Mouse (Mus musculus): Measurements from ENCODE around the gene Slc22a13.

Gene Slc22a13

GRCm38 (mm10) chr9:119199151-119199861 lies 9.6 kb downstream of the Slc22a13 start:
- no peak for DNase-seq (ENCODE audit: low spot score in 2 of 2)

- DNase-seq (ENCODE audit: low spot score in 2 of 2), result peak; percentile 8 to 41
Measured at GRCm38 (mm10) chr9:119192202-119192990, 16.5 kb downstream of the Slc22a13 start.

DNA sequence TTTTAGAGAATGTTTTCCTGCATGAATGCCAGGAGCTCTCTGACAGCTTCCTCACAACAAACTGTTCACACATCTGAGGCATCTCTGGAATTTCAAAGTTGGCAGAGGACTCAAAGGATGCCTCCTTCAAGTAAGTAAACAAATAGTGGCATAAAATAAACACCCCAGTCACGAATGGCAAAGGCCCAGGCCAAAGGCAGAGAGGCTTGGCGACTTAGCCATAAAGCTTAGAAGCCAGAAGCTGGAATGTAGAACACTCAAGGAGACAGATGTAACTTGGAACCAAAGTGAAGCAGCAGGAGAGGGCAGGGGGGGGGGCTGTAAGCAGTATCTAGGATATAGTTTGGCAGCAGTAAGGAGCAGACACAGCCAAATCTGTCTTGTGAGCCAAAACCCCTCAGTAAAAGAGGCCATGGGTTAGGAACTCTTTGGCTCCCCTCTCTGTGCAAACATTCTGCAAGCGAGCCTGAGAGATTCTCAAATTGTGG lies 27.6 kb downstream of the Slc22a13 start:
- DNase-seq (ENCODE audit: low spot score in 2 of 2), result no peak

- DNase-seq (ENCODE audit: low spot score in 2 of 2), result no peak
Measured at GRCm38 (mm10) chr9:119179292-119179691, 29.6 kb downstream of the Slc22a13 start.

GRCm38 (mm10) chr9:119167608-119168007 lies 41.3 kb downstream of the Slc22a13 start:
- DNase-seq (ENCODE audit: low spot score in 2 of 2), result no peak

DNA sequence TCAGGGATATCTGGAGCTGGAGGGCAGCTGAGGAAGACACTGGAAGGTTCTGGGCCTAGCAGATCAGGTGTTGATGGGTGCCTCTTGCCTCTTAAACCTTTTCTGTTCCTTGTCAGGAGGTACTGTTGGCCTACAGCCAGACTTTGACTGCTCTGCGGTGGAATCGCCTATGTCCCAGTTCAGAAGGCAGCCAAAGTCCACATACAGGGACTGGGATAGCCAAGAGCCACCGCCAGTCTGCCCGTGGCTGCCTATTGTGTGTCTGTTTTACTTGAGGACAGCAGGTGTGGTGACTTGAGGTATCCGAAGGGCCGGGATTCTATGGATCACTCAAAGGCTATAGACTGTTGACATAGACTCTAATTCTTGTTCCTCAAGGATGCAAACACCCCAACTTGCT lies 43.4 kb downstream of the Slc22a13 start:
- no peak for DNase-seq (ENCODE audit: low spot score in 2 of 2)

DNA sequence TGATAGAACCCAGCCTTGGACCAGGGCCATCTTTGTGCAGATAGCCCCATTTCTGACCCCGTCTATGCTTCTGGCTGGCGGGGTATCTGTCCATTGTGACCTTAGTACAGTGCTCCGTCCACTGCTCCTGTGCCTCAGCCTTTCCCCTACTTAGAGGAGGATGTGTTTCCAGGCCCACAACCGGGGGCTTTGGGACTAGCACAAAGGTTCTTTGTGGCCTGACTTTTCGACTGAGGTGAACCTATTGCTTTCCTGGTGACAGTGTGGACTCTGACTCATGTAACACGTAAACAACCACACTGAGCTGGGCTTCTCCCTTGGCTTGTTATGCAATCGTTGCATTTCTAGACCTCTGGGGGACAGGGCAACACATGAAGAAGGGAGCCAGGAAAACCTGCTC lies 44.2 kb downstream of the Slc22a13 start:
- DNase-seq (ENCODE audit: low spot score in 2 of 2), result no peak

DNA sequence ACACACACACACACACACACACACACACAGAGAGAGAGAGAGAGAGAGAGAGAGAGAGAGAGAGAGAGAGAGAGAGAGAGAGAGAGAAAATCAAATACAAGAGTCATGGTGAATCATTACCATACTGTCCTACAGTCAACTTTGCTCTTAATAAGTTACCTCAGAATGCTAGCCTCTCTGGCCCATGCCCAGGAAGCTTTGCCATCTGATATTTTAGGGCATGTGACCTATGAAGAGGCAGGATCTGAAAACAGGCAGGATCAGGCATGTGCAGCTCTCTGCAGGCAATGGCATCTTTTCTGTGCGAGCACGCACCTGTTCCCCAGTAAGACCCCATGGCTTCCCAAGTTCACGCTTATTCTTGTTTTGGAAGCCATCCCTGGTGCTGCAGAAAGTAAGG lies 48.2 kb downstream of the Slc22a13 start:
- DNase-seq (ENCODE audit: low spot score in 2 of 2), result no peak

DNA sequence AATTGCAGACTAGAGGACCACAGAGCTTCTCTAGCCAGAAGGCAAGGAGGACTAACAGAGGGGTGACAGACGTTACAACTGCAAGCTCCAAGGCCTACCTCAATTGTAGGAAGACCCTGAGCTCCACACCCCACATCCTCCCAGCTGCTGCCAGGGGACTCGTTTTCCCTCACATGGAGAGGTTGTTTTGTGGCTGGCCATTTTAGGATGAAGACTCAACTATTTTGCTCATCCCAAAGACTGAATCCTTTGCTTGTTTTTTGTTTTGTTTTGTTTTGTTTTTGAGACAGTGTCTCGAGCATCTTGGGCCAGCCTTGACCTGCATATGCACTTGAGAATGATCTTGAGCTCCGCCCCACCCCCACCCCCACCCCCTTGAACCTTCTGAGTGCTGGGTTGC lies 50.0 kb downstream of the Slc22a13 start, which contains the start of gene Gm47289:
Gene Gm47289 (plus strand): TSS at position 301 of the 400 bp plus-strand sequence.
- no peak for DNase-seq (ENCODE audit: low spot score in 2 of 2)

DNA sequence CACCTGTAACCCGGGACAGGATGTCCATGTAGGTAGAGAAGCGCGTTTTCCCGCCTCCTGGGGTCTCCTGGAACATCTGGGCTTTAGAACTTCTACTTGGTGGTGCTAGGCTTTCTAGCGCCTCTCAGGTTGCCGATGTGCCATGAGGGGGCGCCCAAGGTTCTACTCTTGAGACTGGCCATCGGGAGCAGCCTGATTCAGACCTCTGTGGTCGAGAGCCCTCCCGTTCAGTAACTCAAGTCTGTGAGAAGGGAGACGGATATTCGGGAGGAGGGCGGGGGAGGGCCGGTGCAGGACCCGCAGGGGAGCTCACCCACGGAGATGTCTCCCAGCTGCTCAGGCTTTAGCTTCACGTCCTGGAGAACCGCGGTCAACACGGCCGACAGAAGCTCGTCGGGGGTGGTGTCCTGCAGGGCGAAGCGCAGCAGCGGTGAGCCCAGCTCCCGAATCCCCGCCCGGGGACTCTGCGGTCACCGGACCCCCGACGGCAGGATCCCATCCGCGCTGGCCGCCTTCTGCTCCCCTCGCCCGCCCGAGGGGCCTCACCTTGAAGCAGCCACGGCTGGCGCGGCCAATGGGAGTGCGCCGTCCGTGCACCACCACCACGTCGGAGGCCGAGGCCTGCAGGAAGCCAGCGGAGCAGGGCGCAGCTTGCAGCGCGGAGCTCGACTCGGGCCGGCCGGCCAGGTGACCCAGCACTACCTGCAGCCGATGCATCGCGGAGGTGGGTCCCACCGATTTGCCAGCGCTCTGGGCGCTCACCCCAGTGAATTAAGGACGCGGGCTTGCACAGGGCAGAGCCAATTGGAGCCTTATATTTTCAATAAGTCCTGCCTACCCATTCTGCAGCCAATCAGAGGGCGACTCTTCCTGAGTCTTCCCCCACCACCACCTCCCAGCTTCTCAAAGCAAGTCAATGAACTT lies 52.4 kb downstream of the Slc22a13 start, which contains the start of gene Acaa1b:
Gene Acaa1b (minus strand): TSS at position 816 of the 924 bp plus-strand sequence.
- peak; percentile 28 to 73 for DNase-seq (ENCODE audit: low spot score in 2 of 2)

- no peak for DNase-seq (ENCODE audit: low spot score in 2 of 2)
Measured at GRCm38 (mm10) chr9:119155826-119156225, 53.1 kb downstream of the Slc22a13 start.

DNA sequence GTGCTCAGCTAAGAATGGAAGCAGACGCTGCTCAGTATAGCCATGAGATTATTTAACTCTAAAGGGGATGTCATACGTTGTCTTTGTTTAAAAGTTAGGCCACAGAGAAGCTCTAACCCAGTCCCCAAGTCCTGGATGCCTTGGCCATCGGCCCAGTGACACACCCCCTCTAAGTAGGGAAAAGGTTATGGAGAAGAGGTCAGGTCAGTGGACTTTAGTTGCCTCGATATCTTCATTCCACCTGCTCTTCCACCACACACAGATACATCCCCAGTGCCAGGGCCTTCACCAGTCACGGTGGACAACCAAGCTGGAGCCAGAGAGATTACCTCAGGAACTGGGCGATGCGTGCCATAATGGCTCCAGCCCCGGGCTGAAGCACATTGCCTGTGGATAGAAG lies 53.5 kb downstream of the Slc22a13 start:
- DNase-seq (ENCODE audit: low spot score in 2 of 2), result no peak

- DNase-seq (ENCODE audit: low spot score in 2 of 2), result no peak
Measured at GRCm38 (mm10) chr9:119151751-119152150, 57.1 kb downstream of the Slc22a13 start.

DNA sequence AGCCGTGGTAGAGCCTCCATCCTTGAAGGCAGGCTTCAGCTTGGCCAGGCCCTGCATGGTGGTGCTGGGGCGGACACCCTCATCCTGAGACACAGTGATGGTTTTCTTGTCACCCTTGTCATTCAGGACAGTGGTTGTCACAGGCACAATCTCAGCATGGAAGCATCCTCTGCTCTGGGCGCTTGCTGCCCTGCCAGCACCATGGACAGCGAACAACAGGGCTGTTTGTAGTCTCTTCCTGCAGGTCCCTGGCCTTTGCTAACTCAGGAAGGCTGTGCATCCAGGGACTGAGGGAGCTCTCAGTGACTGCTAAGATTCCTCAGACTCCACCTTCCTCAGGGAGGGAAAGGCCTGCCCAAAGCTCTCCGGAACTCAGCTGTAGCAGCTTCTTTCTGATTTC lies 59.3 kb downstream of the Slc22a13 start:
- peak in 1 of 2 experiments; percentile 44 for DNase-seq (ENCODE audit: low spot score in 2 of 2)

DNA sequence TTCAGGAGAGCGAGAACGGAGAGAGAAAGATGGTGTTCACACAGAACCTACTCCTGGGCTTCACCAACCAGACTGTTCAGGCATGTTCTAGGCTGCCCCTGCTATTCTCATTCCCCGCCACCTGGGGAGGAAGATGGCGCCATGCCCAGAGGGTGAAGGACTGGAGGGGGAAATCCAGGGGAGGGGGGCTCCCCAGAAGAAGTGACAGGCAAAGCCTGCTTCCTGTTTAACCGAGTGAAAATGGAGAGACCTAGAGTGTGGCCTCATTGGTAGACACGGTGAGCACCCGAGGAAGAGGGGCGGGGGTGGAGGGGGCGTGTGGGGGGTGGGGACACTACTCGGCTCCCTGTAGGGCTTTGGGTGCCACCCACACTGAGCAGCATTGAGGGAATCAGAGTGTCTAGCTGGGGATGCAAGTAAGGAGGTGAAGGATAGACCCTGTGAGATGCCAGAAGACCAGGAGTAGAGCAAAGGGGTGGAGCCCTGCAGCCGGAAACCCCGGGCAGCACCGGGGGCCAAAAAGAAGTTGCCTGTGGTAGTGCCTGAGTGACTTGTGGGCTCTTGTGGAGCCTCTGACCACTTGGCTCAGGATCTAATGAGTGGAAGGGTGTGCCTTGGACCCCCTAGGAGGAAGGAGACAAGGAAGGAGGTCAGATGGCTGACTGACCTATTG lies 62.7 kb downstream of the Slc22a13 start:
- DNase-seq (ENCODE audit: low spot score in 2 of 2), result no peak

- no peak for DNase-seq (ENCODE audit: low spot score in 2 of 2)
Measured at GRCm38 (mm10) chr9:119145638-119146037, 63.3 kb downstream of the Slc22a13 start.

- DNase-seq (ENCODE audit: low spot score in 2 of 2), result no peak
Measured at GRCm38 (mm10) chr9:119145137-119145536, 63.8 kb downstream of the Slc22a13 start.

- no peak for DNase-seq (ENCODE audit: low spot score in 2 of 2)
Measured at GRCm38 (mm10) chr9:119144696-119145095, 64.2 kb downstream of the Slc22a13 start.

DNA sequence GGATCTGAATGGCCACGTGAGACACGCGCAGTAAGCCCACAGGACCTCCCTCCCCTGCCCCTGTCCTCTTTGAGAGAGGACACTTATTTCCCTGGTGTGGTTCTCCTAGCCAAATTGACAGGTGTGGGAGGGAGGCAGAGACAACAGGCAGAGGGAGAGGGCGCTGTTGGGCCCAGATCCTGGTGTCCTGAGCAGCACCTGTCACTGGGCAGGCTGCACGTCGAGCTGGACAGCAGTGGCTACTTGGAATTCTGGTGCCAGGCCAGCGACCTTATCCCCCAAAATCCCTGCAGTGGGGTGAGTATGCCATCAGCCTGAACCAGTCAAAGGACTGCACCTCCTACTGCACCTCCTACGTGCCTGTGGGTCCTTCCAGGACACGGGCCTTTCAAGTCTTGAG lies 65.5 kb downstream of the Slc22a13 start:
- DNase-seq (ENCODE audit: low spot score in 2 of 2), result no peak
